In the genomic region with DNA sequence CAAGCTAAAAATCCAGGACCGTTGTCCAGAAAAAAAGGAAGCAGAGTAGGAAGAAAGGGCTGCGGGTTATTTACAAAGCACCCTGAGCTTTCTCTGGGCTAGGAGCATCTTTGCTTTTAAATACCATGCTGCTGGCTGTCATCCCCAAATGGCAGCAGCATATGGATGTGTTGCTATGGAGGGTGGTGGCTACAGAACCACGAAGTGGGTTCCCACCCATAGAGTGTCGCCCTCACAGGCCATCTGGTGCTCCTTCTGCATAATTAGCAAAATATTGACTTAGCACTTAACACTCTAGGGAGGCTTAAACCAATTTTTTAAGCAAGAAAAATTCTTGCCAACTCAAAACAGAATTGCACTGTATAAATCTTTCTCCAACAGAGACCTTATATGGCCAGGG, we compare ENCODE assay signal across 9 mouse cellular contexts.
DNase-seq lines count a peak whose midpoint lies in the region.
"Had no signal": no experiment of that assay in that cellular context is flagged by ENCODE, and none has a peak within 500 bp of the region (broad histone marks: within the 10 kb centered on the region; RNA-seq: fewer than 3 reads in every experiment).

No protein-coding gene starts in this region.

- intact Hi-C loops in heart, postnatal 25 days (cut with DNase I) = no loop called here

- peak; percentile 6 for DNase-seq in retina, embryonic 14.5 days (ENCODE audit: low spot score)
- no peak for DNase-seq in retina, postnatal 1 day
- peak; percentile 20 to 25 for DNase-seq in frontal cortex, postnatal 14 days (ENCODE audit: low spot score in 2 of 2)
- DNase-seq in left cerebral cortex, adult 9 months (ENCODE audit: low spot score in 2 of 2) = peak; percentile 43 to 64
- peak; percentile 71 for DNase-seq in telencephalon, adult 2 months (ENCODE audit: low read depth, low spot score)
- no peak for DNase-seq in urinary bladder, postnatal 10 days (ENCODE audit: low spot score)
- no peak for DNase-seq in liver
- no peak for DNase-seq in heart, postnatal 25 days (ENCODE audit: low spot score)
- DNase-seq: lung, postnatal 10 days had no signal

Comparison
In these comparisons a context has a peak if more than half of its experiments do, and no peak if none do; other contexts are left out.
1. DNase-seq: peak in retina, embryonic 14.5 days (single experiment), frontal cortex, postnatal 14 days (2 of 2), left cerebral cortex, adult 9 months (2 of 2) and telencephalon, adult 2 months (single experiment); none in retina, postnatal 1 day (single experiment), urinary bladder, postnatal 10 days (single experiment), liver (single experiment) and heart, postnatal 25 days (single experiment).